Mouse (Mus musculus): ENCODE measurements around the gene Cdkal1.

The Cdkal1 gene

DNA sequence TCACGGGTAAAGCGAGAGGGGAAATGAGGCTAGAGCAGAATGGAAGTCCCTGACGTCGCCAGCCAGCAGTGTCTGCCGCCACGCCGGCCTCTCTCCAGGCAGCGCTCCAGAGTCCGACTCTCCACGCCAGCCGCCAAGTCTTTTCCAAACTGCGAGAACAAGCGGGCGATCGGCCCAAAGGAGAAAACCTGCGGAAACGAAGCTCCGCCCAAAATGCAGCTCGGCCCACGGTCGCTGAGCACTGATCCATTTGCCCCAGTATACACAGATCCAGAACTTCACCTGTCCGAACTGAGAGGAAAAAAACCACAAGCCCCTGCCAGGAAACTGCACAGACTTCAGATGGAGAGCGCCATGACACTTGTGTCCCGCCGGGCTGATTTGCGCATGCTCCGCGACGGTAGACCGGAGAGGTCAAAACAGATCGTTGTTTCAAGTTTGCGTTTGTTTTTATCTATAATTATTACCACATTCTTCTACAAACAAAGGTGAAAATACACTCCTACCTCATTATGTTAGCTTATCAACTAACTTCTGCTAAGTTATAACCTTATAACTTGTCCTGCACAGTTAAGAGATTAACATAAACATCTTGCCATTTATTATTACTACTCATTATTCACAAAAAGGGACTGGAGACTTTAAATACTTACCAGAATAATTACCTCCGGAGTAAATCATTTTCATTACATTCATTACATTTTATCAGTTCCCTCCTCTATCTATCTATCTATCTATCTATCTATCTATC is at the start of gene Cdkal1:
TSS of gene Cdkal1 (minus strand) at position 394 of the 751 bp plus-strand sequence.
- peak; percentile 73 for DNase-seq (ENCODE audit: low read depth, low spot score)

DNA sequence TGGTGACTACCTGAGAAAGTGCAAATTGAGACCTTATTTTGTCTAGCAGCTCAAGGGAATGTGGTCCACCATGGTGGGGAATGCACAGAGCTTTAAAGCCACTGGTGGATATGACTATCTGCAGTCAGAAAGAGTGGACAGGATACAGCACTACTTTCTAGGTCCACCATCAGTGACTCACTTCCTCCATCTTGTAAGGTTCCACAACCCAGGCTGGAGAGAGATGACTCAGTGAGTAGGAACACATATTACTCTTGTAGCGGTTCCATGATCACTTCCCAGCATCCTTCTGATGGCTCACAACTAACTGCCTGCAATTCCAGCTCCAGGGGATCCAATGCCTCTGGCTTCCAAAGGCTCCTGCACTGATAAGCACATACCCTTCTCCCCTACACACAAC is 47.9 kb upstream of the Cdkal1 start:
- no peak for DNase-seq (ENCODE audit: low read depth, low spot score)

DNA sequence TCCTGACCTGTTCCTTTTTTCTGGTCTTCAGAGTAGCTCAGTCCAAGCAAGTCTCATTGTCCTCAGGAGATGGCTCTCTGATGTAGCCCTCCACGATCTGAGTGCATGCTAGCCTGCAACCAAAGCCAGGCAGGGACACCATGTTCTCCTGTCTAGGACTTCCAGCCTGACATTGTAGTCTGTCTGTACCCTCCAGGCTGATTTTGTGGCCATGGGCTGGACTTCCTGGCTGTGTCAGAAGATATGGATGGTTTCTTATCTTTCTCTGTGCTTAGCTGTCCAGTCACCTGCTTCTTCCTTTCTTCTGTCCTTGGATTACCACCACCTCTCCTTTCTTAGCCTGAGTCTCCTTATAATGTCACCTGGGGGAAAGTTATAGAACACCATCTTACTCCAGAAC is 47.2 kb upstream of the Cdkal1 start:
- DNase-seq (ENCODE audit: low read depth, low spot score), result no peak

- DNase-seq (ENCODE audit: low read depth, low spot score), result no peak
Measured at GRCm38 (mm10) chr13:29901641-29902040, 46.2 kb upstream of the Cdkal1 start.

DNA sequence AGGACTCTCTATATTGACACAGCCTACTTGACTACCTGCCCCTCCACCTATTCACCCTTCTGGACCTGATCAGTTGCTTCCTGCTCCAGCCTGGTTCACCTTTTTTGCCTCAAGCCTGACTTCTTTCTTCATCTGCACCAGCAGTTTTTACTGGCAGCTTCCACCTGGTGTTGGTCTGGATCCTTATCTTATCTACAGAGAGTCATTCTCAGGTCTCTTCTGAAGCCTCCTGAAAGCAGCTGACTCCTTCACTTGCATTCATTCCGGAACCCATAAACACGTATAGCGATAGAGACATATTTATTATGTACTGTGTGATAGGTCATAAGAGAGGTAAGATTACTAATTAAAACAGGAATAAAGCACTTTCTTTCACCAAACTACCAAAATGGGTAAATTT is 11.3 kb upstream of the Cdkal1 start:
- DNase-seq (ENCODE audit: low read depth, low spot score), result no peak

GRCm38 (mm10) chr13:29864331-29864730 is 8.9 kb upstream of the Cdkal1 start:
- DNase-seq (ENCODE audit: low read depth, low spot score), result no peak

- no peak for DNase-seq (ENCODE audit: low read depth, low spot score)
Measured at GRCm38 (mm10) chr13:29860087-29860486, 4.6 kb upstream of the Cdkal1 start.

- DNase-seq (ENCODE audit: low read depth, low spot score), result peak; percentile 28
Measured at GRCm38 (mm10) chr13:29857436-29857835, 2.0 kb upstream of the Cdkal1 start.

- DNase-seq (ENCODE audit: low read depth, low spot score), result no peak
Measured at GRCm38 (mm10) chr13:29854876-29855275, 598 bp downstream of the Cdkal1 start.

DNA sequence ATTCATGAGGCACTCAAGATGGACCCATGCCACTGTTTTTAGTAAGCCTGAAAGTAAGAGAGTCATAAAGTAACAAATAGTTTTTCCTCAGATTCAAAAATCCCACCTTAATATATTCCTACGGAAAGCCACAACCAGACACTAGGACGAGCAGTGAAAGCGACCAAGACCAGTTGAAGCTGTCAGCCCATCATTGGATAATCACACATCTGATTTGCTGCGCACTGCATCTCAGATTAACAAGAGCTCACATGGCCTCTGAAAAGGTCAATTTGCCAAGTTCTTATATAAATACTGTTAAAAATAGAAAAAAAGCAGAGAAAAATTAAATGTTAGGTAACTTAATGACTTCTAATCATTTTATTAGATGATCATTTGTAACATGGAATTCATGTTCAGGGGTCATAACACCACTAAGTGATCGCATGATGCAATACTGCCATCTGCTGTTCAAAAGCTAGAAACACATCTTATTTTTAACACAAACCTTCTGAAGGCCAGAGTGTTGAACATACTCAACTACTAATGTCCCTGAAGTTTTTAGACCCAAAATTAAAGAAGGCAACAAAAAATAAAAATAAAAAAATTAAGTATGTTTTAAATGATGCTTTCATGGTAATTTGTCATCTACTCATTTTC is 16.9 kb downstream of the Cdkal1 start:
- DNase-seq (ENCODE audit: low read depth, low spot score), result peak; percentile 43

- DNase-seq (ENCODE audit: low read depth, low spot score), result no peak
Measured at GRCm38 (mm10) chr13:29835170-29835569, 20.3 kb downstream of the Cdkal1 start.

DNA sequence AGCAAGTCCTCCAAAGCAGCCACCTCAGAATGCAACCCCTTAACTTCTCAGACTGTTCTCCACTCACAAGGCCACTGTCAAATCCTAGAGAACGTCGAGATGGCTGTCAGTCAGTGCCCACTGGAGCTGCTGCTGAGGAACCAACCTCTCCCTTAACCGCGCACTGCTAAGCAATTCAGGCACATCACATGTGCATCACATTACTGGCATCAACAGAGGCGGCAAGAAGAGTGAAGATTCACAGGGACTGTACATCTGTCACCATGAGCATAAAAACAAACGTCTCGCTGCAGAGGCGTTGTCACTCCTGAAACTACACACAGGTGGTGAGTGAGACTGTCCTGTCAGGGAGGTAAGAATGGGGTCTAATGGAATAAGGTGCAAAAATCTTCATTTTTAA is 21.7 kb downstream of the Cdkal1 start:
- DNase-seq (ENCODE audit: low read depth, low spot score), result no peak

GRCm38 (mm10) chr13:29831126-29831525 is 24.3 kb downstream of the Cdkal1 start:
- no peak for DNase-seq (ENCODE audit: low read depth, low spot score)

- DNase-seq (ENCODE audit: low read depth, low spot score), result no peak
Measured at GRCm38 (mm10) chr13:29828032-29828431, 27.4 kb downstream of the Cdkal1 start.

GRCm38 (mm10) chr13:29826469-29826868 is 29.0 kb downstream of the Cdkal1 start:
- no peak for DNase-seq (ENCODE audit: low read depth, low spot score)

DNA sequence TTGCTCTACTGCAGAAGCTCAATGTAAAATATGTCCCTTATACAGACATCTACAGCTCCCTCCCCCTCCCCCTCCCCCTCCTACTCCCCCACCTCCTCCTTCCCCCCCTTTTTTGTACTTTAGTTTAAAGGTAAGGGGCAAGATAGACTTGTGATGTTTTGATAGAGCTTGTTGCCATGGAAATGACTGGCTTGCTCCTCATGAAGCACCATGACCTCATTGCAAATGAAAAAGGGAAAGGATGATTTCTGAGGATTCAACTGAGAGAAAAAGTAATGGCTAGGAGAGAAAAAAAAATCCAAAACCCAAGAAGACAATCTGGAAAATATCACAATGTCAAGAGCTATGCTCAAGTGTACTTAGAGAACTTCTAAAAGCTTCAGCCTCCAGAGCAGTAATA is 29.4 kb downstream of the Cdkal1 start:
- DNase-seq (ENCODE audit: low read depth, low spot score), result no peak

DNA sequence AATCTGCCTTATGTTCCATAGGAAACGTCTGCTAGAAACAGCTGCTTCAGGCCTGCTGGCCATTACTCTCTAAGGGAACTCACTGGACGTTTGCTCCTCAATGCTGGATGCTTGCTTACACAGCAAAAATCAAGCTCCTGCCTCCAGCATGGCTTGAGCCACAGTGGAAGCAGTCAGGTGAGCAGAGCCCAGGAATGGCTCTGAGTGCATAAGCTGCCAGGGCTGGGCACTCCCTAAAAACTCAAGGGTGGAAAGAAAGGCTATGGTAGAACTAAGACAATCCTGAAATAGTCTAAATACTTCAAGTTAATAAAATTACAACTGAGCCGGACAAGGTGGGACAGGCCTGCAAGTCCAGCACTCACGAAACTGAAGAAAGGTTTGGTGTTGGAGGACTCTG is 30.7 kb downstream of the Cdkal1 start:
- no peak for DNase-seq (ENCODE audit: low read depth, low spot score)

GRCm38 (mm10) chr13:29824326-29824725 is 31.1 kb downstream of the Cdkal1 start:
- DNase-seq (ENCODE audit: low read depth, low spot score), result no peak

DNA sequence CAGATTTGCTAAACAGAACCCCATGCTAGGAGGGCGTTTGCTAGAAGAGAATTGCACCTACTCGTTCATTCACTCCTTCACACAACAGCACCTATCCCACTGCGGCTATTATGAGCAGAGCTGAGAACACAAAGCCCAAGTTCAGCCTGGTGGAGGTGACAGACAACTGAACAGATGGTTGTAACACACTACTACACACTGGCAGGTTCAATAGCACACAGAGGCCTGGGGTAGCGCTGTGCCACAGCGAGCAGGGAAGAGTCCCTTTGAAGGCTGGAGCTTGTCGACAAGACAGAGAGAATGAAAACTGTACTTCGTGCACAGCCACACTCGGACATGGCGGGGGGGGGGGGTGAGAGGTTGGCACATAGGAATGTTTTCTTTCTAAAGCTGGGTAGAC is 31.6 kb downstream of the Cdkal1 start:
- no peak for DNase-seq (ENCODE audit: low read depth, low spot score)

GRCm38 (mm10) chr13:29823487-29823886 is 32.0 kb downstream of the Cdkal1 start:
- no peak for DNase-seq (ENCODE audit: low read depth, low spot score)

GRCm38 (mm10) chr13:29819910-29820583 is 35.4 kb downstream of the Cdkal1 start:
- DNase-seq (ENCODE audit: low read depth, low spot score), result no peak

- DNase-seq (ENCODE audit: low read depth, low spot score), result no peak
Measured at GRCm38 (mm10) chr13:29819147-29819546, 36.3 kb downstream of the Cdkal1 start.

DNA sequence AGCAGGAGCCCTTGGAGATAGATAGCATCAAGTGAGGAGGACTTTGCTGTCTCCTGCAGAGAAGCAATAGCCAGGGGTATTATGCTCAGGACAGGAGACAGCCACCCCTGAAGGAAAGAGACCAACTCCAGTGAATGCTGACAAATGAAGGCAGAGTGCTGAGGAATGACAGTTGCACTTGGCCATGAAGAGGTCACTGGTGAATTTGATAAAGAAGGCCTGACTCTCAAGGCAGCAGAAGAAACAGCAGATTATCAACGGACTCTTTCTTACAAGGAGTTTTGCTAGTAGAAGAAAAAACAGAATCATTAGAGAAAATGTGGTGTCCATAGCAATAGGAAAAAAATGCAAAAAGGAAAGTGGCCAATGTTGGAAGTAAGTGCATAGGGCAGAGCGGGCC is 37.2 kb downstream of the Cdkal1 start:
- DNase-seq (ENCODE audit: low read depth, low spot score), result no peak
